Mouse (Mus musculus) lung, postnatal 0 days (tissue): Measurements from ENCODE around the gene Prkcb. TPM values are rescaled to one million over a fixed set of nuclear protein-coding genes. Genes with fewer than 3 reads are reported as not detected.

Experiments
- ATAC-seq: fragments of 200-750 bp; cut with Nextera tagmentation; 2 replicates; pipeline ENCODE4 v1.8.0; 2017; ENCODE audit warnings: moderate library complexity
- DNase-seq: peaks from one replicate; pipeline ENCODE4 v3.0.0-alpha.2; 2016; ENCODE audit warnings: low spot score
- H3K27ac ChIP-seq: fragments of 300-500 bp; sonication (generic); 2 replicates; pipeline ENCODE4 v1.5.1; 2014; ENCODE audit warnings: antibody characterized with exemption, mild to moderate bottlenecking, low read length, mixed read lengths
- H3K27me3 ChIP-seq: fragments of 300-500 bp; sonication (generic); replicated peaks from 2 replicates; pipeline ENCODE4 v1.6.1; 2014; ENCODE audit warnings: low read length, mixed read lengths; ENCODE audit not compliant: insufficient read depth
- H3K36me3 ChIP-seq: fragments of 300-500 bp; sonication (generic); 2 replicates; pipeline ENCODE4 v1.6.1; 2014; ENCODE audit warnings: low read length, mixed read lengths; ENCODE audit not compliant: insufficient read depth
- H3K4me1 ChIP-seq: fragments of 300-500 bp; sonication (generic); 2 replicates; pipeline ENCODE4 v1.6.1; 2014; ENCODE audit warnings: antibody characterized with exemption, low read depth, low read length, mixed read lengths; ENCODE audit not compliant: insufficient read depth
- H3K4me2 ChIP-seq: fragments of 300-500 bp; sonication (generic); replicated peaks from 2 replicates; pipeline ENCODE4 v1.6.1; 2014; ENCODE audit warnings: low read depth, mild to moderate bottlenecking, low read length, moderate library complexity, mixed read lengths
- H3K4me3 ChIP-seq: fragments of 300-500 bp; sonication (generic); 2 replicates; pipeline ENCODE4 v1.5.1; 2014; ENCODE audit warnings: low read depth, low read length
- H3K9ac ChIP-seq: fragments of 300-500 bp; sonication (generic); replicated peaks from 2 replicates; pipeline ENCODE4 v1.6.1; 2014; ENCODE audit warnings: low read depth, mild to moderate bottlenecking
- H3K9me3 ChIP-seq: fragments of 300-500 bp; sonication (generic); 2 replicates; pipeline ENCODE4 v1.6.1; 2016; ENCODE audit warnings: low read length, mixed read lengths
- CTCF ChIP-seq: IDR thresholded peaks from 2 replicates; pipeline ENCODE4 v1.5.1; 2016; ENCODE audit warnings: antibody characterized with exemption, mild to moderate bottlenecking
- EP300 ChIP-seq: IDR thresholded peaks from 2 replicates; pipeline ENCODE4 v1.6.1; 2016; ENCODE audit warnings: antibody characterized with exemption, mild to moderate bottlenecking, control low read depth
- WGBS: fragments of 180-500 bp; shearing (Covaris S2); extraction: QIAGEN DNeasy Blood & Tissue Kit; methylation state at CpG from one replicate; pipeline ENCODE4 v1.1.7; 2014; 5-methylcytosine and 5-hydroxymethylcytosine counted together
- polyA plus RNA-seq: library from polyadenylated mRNA; unstranded; fragments of >200 nt; fragmentation: Nextera tagmentation; extraction: Ambion mirVana; gene quantifications from 2 replicates; pipeline ENCODE4 v1.2.1, GENCODE M21; 2015

The Prkcb gene
- polyA plus RNA-seq, 1 experiment from 2014 or later = 2.3 TPM

DNA sequence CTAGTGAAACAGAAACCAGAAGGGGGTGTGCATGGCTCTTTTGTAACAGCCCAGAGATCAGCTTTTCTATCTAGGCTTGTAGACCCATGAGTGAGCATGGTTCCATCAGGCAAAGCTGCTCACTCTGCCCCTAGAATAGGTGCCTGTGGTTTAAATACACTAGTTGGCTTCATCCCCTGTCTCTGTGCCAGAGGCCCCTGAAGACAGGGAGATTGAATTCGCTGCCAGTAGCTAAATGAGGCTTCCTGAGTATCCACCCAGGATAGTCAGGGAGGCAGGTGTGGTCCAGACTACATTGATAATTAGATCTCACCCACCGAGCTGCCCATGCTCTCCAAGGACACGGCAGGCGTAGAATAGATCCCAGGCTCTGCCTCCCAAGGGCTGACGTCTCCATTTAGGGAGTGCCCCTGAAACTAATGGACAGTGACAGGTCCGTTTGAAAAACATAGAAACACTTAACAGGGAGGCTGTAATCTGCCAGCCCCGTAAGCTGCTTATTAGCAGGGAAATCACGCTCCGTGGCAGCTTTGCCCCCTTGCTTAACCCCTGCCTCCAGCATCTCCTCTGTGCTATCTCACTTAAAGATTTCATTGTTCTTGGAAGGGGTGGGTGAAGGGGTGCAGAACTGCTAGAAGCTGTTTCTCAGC is 333.7 kb downstream of the Prkcb start:
- Histone ChIP-seq H3K27ac (no peak overlapping the region), H3K4me2 (no peak overlapping the region), H3K4me3 (no peak overlapping the region), H3K9me3 (no peaks in the 10 kb centered on the region), H3K36me3 (no peaks in the 10 kb centered on the region), H3K4me1 (no peaks in the 10 kb centered on the region), H3K9ac (no peak overlapping the region), H3K27me3 (no peaks in the 10 kb centered on the region)
- no peak for DNase-seq
- no peak for TF ChIP-seq EP300
- no peak for TF ChIP-seq CTCF
- WGBS = 64% methylated on average over 9 of the region's 9 CpGs
- ATAC-seq = no peak

DNA sequence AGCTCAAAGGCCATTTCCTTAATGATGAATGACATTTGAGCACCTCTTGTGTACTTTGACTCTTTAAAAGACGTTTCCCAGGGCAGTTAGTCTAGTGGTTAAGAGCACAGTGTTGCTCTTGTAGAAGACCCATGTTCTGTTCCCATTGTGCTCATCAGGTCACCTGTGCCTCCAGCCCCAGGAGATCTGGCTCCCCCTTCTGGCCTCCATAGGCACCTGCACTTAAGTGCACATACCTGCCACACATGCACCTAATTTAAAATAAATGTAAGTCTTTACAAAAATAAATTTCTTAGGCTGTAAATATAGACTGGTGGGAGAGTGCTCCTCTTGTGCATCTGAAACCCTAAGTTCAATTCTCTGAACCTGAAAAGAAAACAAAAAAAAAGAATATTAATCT is 335.2 kb downstream of the Prkcb start:
- no peak for ATAC-seq
- WGBS = 42% methylated on average over 1 of the region's 1 CpGs
- no peaks in the 10 kb centered on the region for H3K4me1 ChIP-seq
- H3K27me3 ChIP-seq = no peaks in the 10 kb centered on the region
- TF ChIP-seq CTCF (no peak), EP300 (no peak)
- no peak overlapping the region for H3K4me2 ChIP-seq
- H3K9ac ChIP-seq = no peak overlapping the region
- no peak for DNase-seq
- no peaks in the 10 kb centered on the region for H3K9me3 ChIP-seq
- H3K4me3 ChIP-seq = no peak overlapping the region
- H3K27ac ChIP-seq = no peak overlapping the region
- H3K36me3 ChIP-seq = no peaks in the 10 kb centered on the region

DNA sequence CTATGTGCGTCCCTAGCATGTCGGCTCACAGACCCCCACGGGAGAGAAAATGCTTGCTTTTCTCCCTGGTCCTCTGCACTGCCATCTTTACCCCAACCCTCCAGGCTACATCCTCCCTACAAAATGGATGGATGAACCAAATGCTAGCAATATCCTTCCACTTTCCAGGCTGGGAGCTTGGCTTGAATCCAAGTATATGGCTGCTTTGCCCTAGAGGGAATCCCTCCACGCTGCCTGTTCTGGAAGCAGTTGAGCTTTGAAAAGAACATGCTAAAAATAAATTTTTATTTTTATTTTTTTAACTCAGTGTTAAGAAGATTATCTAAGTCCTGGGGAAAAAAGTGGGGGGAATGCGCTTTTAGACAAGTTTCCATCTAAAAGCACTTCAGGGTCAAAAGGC is 339.5 kb downstream of the Prkcb start:
- Histone ChIP-seq H3K36me3 (no peaks in the 10 kb centered on the region), H3K4me1 (no peaks in the 10 kb centered on the region), H3K4me3 (no peak overlapping the region), H3K27me3 (no peaks in the 10 kb centered on the region), H3K9me3 (no peaks in the 10 kb centered on the region), H3K4me2 (no peak overlapping the region), H3K27ac (no peak overlapping the region), H3K9ac (no peak overlapping the region)
- ATAC-seq (no peak), DNase-seq (no peak)
- no peak for TF ChIP-seq CTCF
- no peak for TF ChIP-seq EP300
- WGBS = 77% methylated on average over 5 of the region's 5 CpGs

DNA sequence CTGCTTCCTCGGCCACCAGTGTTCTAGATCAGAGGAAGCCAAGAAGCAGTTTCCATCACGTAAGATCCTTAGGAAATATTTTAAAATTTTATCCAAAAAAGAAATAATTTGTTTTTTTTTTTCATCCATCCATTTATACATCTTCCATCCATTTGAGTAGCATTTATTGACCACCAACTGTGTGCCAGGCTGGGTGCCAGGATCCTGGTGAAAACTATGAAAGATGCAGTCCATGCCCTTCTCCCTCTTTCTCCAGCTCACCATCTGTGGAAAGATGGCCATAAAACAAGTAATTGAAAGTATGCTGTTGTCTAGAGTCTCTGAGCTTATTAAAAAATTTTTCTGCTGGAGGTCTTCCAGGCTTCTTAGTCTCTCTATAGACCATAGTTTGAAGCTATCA is 341.8 kb downstream of the Prkcb start:
- H3K4me1 ChIP-seq = no peaks in the 10 kb centered on the region
- TF ChIP-seq CTCF = no peak
- TF ChIP-seq EP300 = no peak
- no peaks in the 10 kb centered on the region for H3K9me3 ChIP-seq
- H3K4me2 ChIP-seq = no peak overlapping the region
- 83% methylated on average over 2 of the region's 2 CpGs for WGBS
- no peak overlapping the region for H3K9ac ChIP-seq
- no peaks in the 10 kb centered on the region for H3K27me3 ChIP-seq
- no peak overlapping the region for H3K27ac ChIP-seq
- no peak overlapping the region for H3K4me3 ChIP-seq
- H3K36me3 ChIP-seq = no peaks in the 10 kb centered on the region
- DNase-seq = no peak
- no peak for ATAC-seq

DNA sequence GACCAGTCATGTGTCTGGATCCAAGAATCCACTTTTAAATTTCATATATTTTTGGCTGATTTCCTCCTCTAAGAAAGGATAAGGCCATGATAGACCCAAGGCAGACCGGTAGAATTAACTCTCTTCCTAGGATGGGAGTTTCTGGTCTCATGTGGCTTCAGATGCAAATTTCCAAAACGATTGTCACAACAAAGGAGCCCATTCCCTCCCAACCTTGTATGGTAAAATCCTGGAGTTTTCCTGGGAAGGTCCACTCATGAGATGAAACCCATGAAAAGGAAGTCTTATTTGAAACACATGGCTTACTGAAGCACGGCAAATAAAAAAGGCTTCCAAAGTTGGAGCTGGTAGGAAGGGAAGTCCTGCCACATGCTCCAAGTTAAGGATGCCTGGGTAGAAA is 342.6 kb downstream of the Prkcb start:
- WGBS = 72% methylated on average over 3 of the region's 3 CpGs
- Histone ChIP-seq H3K4me2 (no peak overlapping the region), H3K36me3 (no peaks in the 10 kb centered on the region), H3K27me3 (no peaks in the 10 kb centered on the region), H3K27ac (no peak overlapping the region), H3K9me3 (no peaks in the 10 kb centered on the region), H3K9ac (no peak overlapping the region), H3K4me1 (no peaks in the 10 kb centered on the region), H3K4me3 (no peak overlapping the region)
- TF ChIP-seq EP300 (no peak), CTCF (no peak)
- DNase-seq = no peak
- ATAC-seq = no peak

DNA sequence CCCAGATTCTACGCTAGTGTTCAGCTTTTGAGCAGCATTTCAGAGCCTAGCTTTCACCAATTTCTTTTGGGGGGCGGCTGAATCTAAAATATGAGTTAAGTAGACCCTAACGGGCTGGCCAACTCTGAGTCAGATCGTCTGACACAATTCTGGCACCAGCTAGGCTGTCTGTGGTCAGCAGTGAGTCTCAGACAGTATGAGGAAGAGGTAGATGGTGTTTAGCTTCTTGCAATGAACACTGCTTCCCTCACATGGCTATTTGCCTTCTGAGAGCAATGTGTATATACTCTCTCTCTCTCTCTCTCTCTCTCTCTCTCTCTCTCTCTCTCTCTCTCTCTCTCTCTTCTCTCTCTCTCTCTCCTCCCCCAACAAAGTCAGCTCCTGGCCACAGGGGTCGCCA is 344.4 kb downstream of the Prkcb start:
- no peaks in the 10 kb centered on the region for H3K27me3 ChIP-seq
- H3K9me3 ChIP-seq = no peaks in the 10 kb centered on the region
- no peak overlapping the region for H3K4me3 ChIP-seq
- H3K36me3 ChIP-seq = no peaks in the 10 kb centered on the region
- H3K4me1 ChIP-seq = no peaks in the 10 kb centered on the region
- H3K9ac ChIP-seq = no peak overlapping the region
- no peak for ATAC-seq
- no peak overlapping the region for H3K4me2 ChIP-seq
- no peak for DNase-seq
- 54% methylated on average over 5 of the region's 5 CpGs for WGBS
- TF ChIP-seq CTCF (no peak; the same call in 1 of the 2 replicates), EP300 (no peak)
- H3K27ac ChIP-seq = no peak overlapping the region

DNA sequence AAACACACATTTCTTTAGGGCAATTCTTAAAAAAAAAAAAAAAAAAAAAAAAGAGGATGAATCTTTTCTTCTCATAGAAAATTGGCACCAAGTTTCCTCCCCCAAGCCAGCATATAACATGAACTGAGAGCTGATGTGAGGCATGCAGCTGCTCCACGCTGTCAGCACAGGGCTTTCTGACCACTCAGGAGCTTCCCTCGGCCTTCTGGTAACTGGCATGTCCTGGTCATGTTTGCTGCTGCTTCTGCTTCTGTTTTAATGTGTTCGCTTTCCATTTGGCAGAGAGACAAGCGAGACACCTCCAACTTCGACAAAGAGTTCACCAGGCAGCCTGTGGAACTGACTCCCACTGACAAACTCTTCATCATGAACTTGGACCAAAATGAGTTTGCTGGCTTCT is 344.9 kb downstream of the Prkcb start:
- H3K9ac ChIP-seq = no peak overlapping the region
- 62% methylated on average over 5 of the region's 5 CpGs for WGBS
- no peak for TF ChIP-seq EP300
- no peak for TF ChIP-seq CTCF
- H3K4me2 ChIP-seq = no peak overlapping the region
- H3K36me3 ChIP-seq = no peaks in the 10 kb centered on the region
- H3K27me3 ChIP-seq = no peaks in the 10 kb centered on the region
- DNase-seq (peak; percentile 52), ATAC-seq (no peak)
- no peaks in the 10 kb centered on the region for H3K9me3 ChIP-seq
- H3K27ac ChIP-seq = no peak overlapping the region
- H3K4me1 ChIP-seq = no peaks in the 10 kb centered on the region
- no peak overlapping the region for H3K4me3 ChIP-seq
